Mouse (Mus musculus) liver, adult 2 months (tissue): ENCODE data around the gene Otulinl. TPM values are rescaled to one million over a fixed set of nuclear protein-coding genes. Genes with fewer than 3 reads are reported as not detected.

ENCODE experiments used
- DNase-seq: peaks from one replicate; pipeline ENCODE4 v3.0.0-alpha.2; 2011; ENCODE audit warnings: low read depth, low spot score; ENCODE audit errors: extremely low read depth
- H3K27ac ChIP-seq: fragments of 200-500 bp; replicated peaks from 2 replicates; pipeline ENCODE4 v1.5.1; 2012; ENCODE audit warnings: low read depth, mild to moderate bottlenecking, control low read depth, inconsistent platforms, low read length; ENCODE audit not compliant: insufficient read depth
- H3K27me3 ChIP-seq: fragments of 200-500 bp; 2 replicates; pipeline ENCODE4 v1.6.1; 2012; ENCODE audit warnings: mild to moderate bottlenecking, moderate library complexity, low read length, inconsistent platforms; ENCODE audit not compliant: control insufficient read depth, insufficient read depth
- H3K36me3 ChIP-seq: fragments of 200-500 bp; 2 replicates; pipeline ENCODE4 v1.6.1; 2012; ENCODE audit warnings: low read length, inconsistent platforms; ENCODE audit not compliant: control insufficient read depth, insufficient read depth
- H3K4me1 ChIP-seq: fragments of 200-500 bp; 2 replicates; pipeline ENCODE4 v1.6.1; 2011; ENCODE audit warnings: low read length; ENCODE audit not compliant: control insufficient read depth, insufficient read depth
- H3K4me3 ChIP-seq: fragments of 200-500 bp; 2 replicates; pipeline ENCODE4 v1.5.1; 2011; ENCODE audit warnings: low read depth, mild to moderate bottlenecking, control low read depth, low read length, moderate library complexity; ENCODE audit not compliant: insufficient read depth
- H3K79me2 ChIP-seq: fragments of 200-500 bp; 2 replicates; pipeline ENCODE4 v1.6.1; 2012; ENCODE audit warnings: inconsistent platforms, mild to moderate bottlenecking, low read length, moderate library complexity; ENCODE audit not compliant: control insufficient read depth, insufficient read depth
- H3K9ac ChIP-seq: fragments of 200-500 bp; 2 replicates; pipeline ENCODE4 v1.6.1; 2012; ENCODE audit warnings: low read depth, mild to moderate bottlenecking, control low read depth, inconsistent platforms, low read length
- CTCF ChIP-seq: fragments of 200-500 bp; IDR thresholded peaks from 2 replicates; pipeline ENCODE4 v1.5.1; 2011; ENCODE audit warnings: low read depth, low read length, control low read depth
- POLR2A ChIP-seq: fragments of 200-500 bp; IDR thresholded peaks from 2 replicates; pipeline ENCODE4 v1.6.1; 2011; ENCODE audit warnings: low read length, control low read depth; ENCODE audit not compliant: insufficient read depth; ENCODE audit errors: extremely low read depth
- WGBS: fragments of 180-500 bp; shearing (Covaris S2); methylation state at CpG from one replicate; pipeline ENCODE4 v1.1.7; 2018; 5-methylcytosine and 5-hydroxymethylcytosine counted together
- polyA plus RNA-seq: library from polyadenylated mRNA; depleted of rRNA; stranded (reverse); fragments of >200 nt; gene quantifications from 2 replicates; pipeline ENCODE4 v1.2.3, GENCODE M21; 2012
- total RNA-seq: library from RNA; depleted of rRNA; stranded (reverse); fragments of >200 nt; gene quantifications from 2 replicates; pipeline ENCODE4 v1.2.3, GENCODE M21; 2014

Gene Otulinl
- total and polyA plus RNA-seq, 2 experiments, result 0.78 to 2.1 TPM

DNA sequence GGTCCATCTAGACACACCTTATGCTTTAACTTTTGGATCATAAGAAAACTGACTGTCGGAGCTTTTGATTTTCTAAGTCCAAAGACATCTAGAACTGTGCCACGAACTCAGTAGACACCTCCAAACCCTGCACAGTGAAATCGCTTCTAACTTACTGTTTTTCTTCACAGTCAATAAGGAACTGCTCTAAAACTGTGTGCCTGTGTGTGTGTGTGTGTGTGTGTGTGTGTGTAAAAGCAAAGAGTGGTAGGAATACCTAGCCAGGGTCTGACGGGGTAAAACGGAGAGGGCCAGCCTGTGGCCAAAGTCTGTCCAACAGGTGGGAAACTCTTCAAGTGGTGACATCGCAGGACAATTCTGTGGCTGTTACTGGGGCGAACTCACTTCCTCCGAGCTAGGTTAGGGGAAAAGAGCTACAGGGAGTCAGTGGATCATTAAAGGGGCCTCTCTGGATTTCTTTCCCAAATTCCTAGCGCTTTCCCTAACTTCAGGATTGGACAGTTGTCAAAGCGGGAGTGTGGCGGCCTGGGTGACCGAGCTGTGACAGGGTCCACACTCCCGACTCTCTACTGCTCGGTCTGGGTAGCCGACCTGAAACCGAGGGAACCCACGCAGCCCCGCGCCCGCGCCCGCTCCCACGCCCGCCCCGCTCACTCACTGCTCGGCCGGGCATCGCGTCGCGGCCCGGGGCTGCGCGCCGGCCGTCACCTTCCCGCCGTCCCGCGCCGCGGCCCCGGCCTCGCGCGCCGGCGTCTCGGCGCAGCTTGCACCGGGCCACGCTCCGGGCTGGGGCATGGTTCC, 51.4 kb downstream of the Otulinl start:
- no peaks in the 10 kb centered on the region for H3K36me3 ChIP-seq
- H3K9ac ChIP-seq, result peak overlapping the region; percentile 96
- no peaks in the 10 kb centered on the region for H3K27me3 ChIP-seq
- TF ChIP-seq POLR2A (no peak), CTCF (no peak)
- peak; percentile 63 for DNase-seq
- under 1% methylated on average over 53 of the region's 53 CpGs for WGBS
- peaks cover 24% of the 10 kb centered on the region for H3K79me2 ChIP-seq
- H3K4me1 ChIP-seq, result peaks cover 35% of the 10 kb centered on the region
- H3K27ac ChIP-seq, result peak overlapping the region; percentile 92
- peak overlapping the region; percentile 91 for H3K4me3 ChIP-seq

DNA sequence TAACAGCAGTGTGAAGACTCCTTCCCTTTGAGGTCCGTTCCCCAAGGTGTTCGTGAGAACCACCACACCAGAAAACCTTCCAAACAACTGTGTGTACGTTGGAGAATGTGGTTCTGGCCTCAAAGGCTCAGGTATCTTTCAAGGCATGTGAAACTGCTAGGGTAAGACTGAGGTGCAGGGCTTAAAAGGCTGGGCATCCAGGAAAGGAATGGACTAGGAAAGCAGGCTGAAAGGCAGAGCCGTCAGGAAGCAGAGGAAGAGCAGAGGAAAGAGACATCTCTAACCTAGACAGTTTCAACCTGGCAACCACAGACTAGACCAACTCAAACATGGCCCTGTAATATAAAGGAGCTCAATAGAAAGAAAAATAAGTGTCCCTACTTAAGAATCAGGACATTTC, 52.3 kb downstream of the Otulinl start:
- peak overlapping the region; percentile 80 for H3K27ac ChIP-seq
- peak overlapping the region; percentile 77 for H3K9ac ChIP-seq
- WGBS, result 39% methylated on average over 4 of the region's 4 CpGs
- peaks cover 4% of the 10 kb centered on the region for H3K36me3 ChIP-seq
- H3K79me2 ChIP-seq, result peaks cover 30% of the 10 kb centered on the region
- peak; percentile 40 for DNase-seq
- H3K4me3 ChIP-seq, result peak overlapping the region; percentile 57
- H3K27me3 ChIP-seq, result no peaks in the 10 kb centered on the region
- H3K4me1 ChIP-seq, result peaks cover 38% of the 10 kb centered on the region
- no peak for TF ChIP-seq CTCF
- TF ChIP-seq POLR2A, result no peak

DNA sequence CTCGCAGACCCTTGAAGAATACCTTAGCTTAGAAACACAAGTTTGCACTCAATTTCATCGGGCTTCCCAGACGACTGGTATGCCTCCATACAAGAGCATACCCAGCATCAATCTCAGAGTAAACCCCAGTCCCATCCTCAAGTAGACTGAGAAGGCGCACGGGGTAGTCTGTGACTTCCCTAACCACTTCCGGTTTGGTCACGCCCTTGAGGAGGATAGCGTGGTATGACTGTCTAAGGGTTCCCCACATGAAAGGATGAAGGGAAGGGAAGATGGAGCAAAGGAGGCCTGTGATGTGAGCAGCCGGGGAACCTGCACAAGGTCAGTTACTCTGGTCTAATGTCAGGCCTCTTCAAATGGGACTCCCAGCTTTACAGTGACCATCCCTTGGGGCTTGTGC, 53.6 kb downstream of the Otulinl start:
- WGBS, result 78% methylated on average over 9 of the region's 9 CpGs
- no peak overlapping the region; the same call in 1 of the 2 replicates for H3K4me3 ChIP-seq
- peaks cover 41% of the 10 kb centered on the region for H3K4me1 ChIP-seq

DNA sequence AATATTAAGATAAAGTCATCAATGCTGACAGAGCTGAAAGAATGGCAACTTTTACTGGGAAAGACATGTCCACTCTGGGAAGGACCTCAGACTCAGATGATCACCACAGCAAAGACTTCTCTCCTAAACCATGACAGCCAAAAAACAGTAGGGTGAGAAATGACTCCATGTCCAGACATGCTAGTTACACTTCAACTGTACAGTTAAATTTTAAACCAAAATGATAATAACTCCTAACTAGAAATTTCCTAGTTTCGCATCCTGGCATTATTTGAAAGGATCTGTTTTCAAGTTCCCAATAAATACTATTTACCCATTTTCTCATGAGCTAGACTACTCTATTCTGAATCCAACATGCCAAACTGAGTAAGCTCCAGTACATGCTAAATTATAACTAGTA, 55.1 kb downstream of the Otulinl start:
- H3K4me3 ChIP-seq, result no peak overlapping the region
- H3K9ac ChIP-seq, result peak overlapping the region; percentile 23; the same call in 1 of the 2 replicates
- TF ChIP-seq POLR2A (no peak), CTCF (no peak)
- peaks cover 16% of the 10 kb centered on the region for H3K36me3 ChIP-seq
- peaks cover 46% of the 10 kb centered on the region for H3K4me1 ChIP-seq
- DNase-seq, result peak; percentile 92
- H3K27ac ChIP-seq, result peak overlapping the region; percentile 83
- H3K27me3 ChIP-seq, result no peaks in the 10 kb centered on the region
- H3K79me2 ChIP-seq, result peaks cover 42% of the 10 kb centered on the region
- WGBS, result 24% methylated on average over 1 of the region's 1 CpGs

More for the DNA sequence above, 53.6 kb downstream of the Otulinl start:
- H3K79me2 ChIP-seq, result peaks cover 34% of the 10 kb centered on the region
- H3K27me3 ChIP-seq, result no peaks in the 10 kb centered on the region
- DNase-seq, result no peak
- peaks cover 9% of the 10 kb centered on the region for H3K36me3 ChIP-seq
- H3K27ac ChIP-seq, result peak overlapping the region; percentile 97
- H3K9ac ChIP-seq, result peak overlapping the region; percentile 63
- TF ChIP-seq CTCF (no peak), POLR2A (no peak)

DNA sequence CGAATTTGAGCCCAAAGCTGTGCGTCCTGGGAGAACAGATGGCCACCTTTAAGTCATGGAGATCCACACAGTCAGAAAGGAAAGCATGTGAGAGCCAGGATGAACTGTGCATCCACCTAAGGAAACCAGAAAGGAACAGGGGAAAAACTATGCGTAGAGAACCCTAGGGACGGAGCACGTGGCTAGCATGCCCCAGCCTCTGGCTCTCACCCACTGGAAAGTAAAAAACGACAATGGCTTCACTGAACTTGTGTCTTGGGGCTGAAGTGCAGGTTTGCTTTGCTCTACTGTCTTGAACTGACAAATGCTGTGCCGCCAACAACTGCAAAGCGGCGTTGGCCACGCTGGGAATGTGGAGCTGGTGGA, 55.5 kb downstream of the Otulinl start:
- H3K27ac ChIP-seq, result peak overlapping the region; percentile 83
- no peaks in the 10 kb centered on the region for H3K27me3 ChIP-seq
- peak overlapping the region; percentile 23 for H3K9ac ChIP-seq
- TF ChIP-seq CTCF, result no peak
- no peak for TF ChIP-seq POLR2A
- peak; percentile 81 for DNase-seq
- peaks cover 50% of the 10 kb centered on the region for H3K4me1 ChIP-seq
- peaks cover 16% of the 10 kb centered on the region for H3K36me3 ChIP-seq
- peaks cover 42% of the 10 kb centered on the region for H3K79me2 ChIP-seq
- 31% methylated on average over 10 of the region's 10 CpGs for WGBS
- H3K4me3 ChIP-seq, result no peak overlapping the region
